Mouse (Mus musculus) lung, postnatal 0 days (tissue): ENCODE data around the gene Pbx2. TPM values are rescaled to one million over a fixed set of nuclear protein-coding genes. Genes with fewer than 3 reads are reported as not detected.

ENCODE experiments used
- ATAC-seq: fragments of 200-750 bp; cut with Nextera tagmentation; 2 replicates; pipeline ENCODE4 v1.8.0; 2017; ENCODE audit warnings: moderate library complexity
- DNase-seq: peaks from one replicate; pipeline ENCODE4 v3.0.0-alpha.2; 2016; ENCODE audit warnings: low spot score
- H3K27ac ChIP-seq: fragments of 300-500 bp; sonication (generic); 2 replicates; pipeline ENCODE4 v1.5.1; 2014; ENCODE audit warnings: antibody characterized with exemption, mild to moderate bottlenecking, low read length, mixed read lengths
- H3K27me3 ChIP-seq: fragments of 300-500 bp; sonication (generic); replicated peaks from 2 replicates; pipeline ENCODE4 v1.6.1; 2014; ENCODE audit warnings: low read length, mixed read lengths; ENCODE audit not compliant: insufficient read depth
- H3K36me3 ChIP-seq: fragments of 300-500 bp; sonication (generic); 2 replicates; pipeline ENCODE4 v1.6.1; 2014; ENCODE audit warnings: low read length, mixed read lengths; ENCODE audit not compliant: insufficient read depth
- H3K4me1 ChIP-seq: fragments of 300-500 bp; sonication (generic); 2 replicates; pipeline ENCODE4 v1.6.1; 2014; ENCODE audit warnings: antibody characterized with exemption, low read depth, low read length, mixed read lengths; ENCODE audit not compliant: insufficient read depth
- H3K4me2 ChIP-seq: fragments of 300-500 bp; sonication (generic); replicated peaks from 2 replicates; pipeline ENCODE4 v1.6.1; 2014; ENCODE audit warnings: low read depth, mild to moderate bottlenecking, low read length, moderate library complexity, mixed read lengths
- H3K4me3 ChIP-seq: fragments of 300-500 bp; sonication (generic); 2 replicates; pipeline ENCODE4 v1.5.1; 2014; ENCODE audit warnings: low read depth, low read length
- H3K9ac ChIP-seq: fragments of 300-500 bp; sonication (generic); replicated peaks from 2 replicates; pipeline ENCODE4 v1.6.1; 2014; ENCODE audit warnings: low read depth, mild to moderate bottlenecking
- H3K9me3 ChIP-seq: fragments of 300-500 bp; sonication (generic); 2 replicates; pipeline ENCODE4 v1.6.1; 2016; ENCODE audit warnings: low read length, mixed read lengths
- CTCF ChIP-seq: IDR thresholded peaks from 2 replicates; pipeline ENCODE4 v1.5.1; 2016; ENCODE audit warnings: antibody characterized with exemption, mild to moderate bottlenecking
- EP300 ChIP-seq: IDR thresholded peaks from 2 replicates; pipeline ENCODE4 v1.6.1; 2016; ENCODE audit warnings: antibody characterized with exemption, mild to moderate bottlenecking, control low read depth
- WGBS: fragments of 180-500 bp; shearing (Covaris S2); extraction: QIAGEN DNeasy Blood & Tissue Kit; methylation state at CpG from one replicate; pipeline ENCODE4 v1.1.7; 2014; 5-methylcytosine and 5-hydroxymethylcytosine counted together
- polyA plus RNA-seq: library from polyadenylated mRNA; unstranded; fragments of >200 nt; fragmentation: Nextera tagmentation; extraction: Ambion mirVana; gene quantifications from 2 replicates; pipeline ENCODE4 v1.2.1, GENCODE M21; 2015

The Pbx2 gene
- polyA plus RNA-seq, 1 experiment from 2014 or later, result 15.0 TPM

DNA sequence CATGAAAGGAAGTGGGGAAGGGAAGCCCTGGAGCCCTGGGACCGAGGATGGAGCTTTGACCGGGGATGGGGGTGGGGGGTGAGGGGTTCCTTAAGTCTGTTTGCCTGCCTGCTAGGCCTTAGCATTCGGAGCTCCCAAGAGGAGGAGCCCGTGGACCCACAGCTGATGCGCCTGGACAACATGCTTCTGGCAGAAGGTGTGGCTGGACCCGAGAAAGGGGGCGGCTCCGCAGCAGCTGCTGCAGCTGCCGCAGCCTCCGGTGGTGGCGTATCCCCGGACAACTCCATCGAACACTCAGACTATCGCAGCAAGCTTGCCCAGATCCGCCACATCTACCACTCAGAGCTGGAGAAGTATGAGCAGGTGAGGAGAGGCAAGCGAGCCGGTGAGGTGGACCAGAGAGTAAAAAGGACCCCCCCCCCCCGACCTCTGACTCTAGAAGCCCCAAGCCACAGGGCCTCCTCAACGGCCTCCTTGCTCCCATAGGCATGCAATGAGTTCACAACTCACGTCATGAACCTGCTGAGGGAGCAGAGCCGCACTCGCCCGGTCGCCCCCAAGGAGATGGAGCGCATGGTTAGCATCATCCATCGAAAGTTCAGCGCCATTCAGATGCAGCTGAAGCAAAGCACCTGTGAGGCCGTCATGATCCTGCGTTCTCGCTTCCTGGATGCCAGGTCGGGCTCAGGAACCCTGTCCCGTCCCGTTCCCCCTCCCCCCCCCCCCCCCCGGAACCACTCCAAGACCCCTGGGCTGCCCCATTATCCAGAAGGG, 2.9 kb downstream of the Pbx2 start:
- peak overlapping the region; percentile 96 for H3K4me2 ChIP-seq
- no peak for TF ChIP-seq EP300
- TF ChIP-seq CTCF, result peak; percentile 28
- H3K4me3 ChIP-seq, result peak overlapping the region; percentile 86
- ATAC-seq, result no peak
- H3K27ac ChIP-seq, result peak overlapping the region; percentile 97
- peaks cover 22% of the 10 kb centered on the region; the same call in 1 of the 2 replicates for H3K4me1 ChIP-seq
- H3K27me3 ChIP-seq, result no peaks in the 10 kb centered on the region
- peak; percentile 61 for DNase-seq
- peak overlapping the region; percentile 84 for H3K9ac ChIP-seq
- peaks cover 11% of the 10 kb centered on the region; the same call in 1 of the 2 replicates for H3K36me3 ChIP-seq
- no peaks in the 10 kb centered on the region for H3K9me3 ChIP-seq
- 46% methylated on average over 34 of the region's 34 CpGs for WGBS

DNA sequence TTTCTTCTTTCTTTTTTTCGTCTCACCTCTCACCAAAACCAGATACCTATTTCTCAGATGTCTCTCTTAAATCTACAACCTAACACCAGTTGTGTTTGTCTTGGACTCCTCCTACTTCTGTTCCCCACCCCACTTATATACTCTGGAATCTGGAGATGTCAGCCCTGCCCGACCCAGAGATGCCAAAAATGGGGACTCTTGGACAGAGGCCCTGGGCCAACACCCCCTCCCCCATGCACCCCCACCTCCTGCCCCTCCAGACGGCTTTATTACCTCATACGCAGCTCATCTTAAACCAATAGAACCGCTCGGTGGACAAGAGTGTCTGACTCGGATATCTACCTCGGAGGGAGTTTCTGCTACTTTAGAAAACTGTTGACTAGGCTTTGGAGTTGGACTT, 5.0 kb downstream of the Pbx2 start:
- TF ChIP-seq CTCF (no peak), EP300 (peak; percentile 63; the same call in 1 of the 2 replicates)
- ATAC-seq, result peak; percentile 45

DNA sequence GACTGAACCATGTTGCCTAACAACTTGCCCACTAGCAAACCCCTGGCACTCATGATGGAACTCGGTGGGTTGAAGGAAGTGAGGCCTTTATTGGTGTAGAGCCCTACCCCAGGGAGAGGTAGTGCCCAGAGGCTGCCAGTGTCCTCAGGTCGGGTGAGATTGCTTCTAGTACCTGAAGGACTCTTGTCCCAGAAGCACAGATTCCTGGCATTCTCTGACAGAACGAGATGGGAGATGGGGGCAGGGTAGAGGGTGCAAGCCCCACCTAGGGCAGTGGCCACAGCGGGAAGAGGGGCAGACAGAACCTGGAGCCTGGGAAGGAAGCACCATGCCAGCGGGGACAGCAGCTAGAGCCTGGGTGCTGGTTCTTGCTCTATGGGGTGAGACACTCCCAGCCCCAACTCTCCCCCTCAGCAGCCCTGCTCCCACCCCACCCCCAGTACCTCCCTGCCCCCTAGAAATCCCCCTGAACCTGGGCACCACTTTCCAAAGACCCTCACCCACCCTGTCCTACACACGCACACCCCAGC, 6.6 kb downstream of the Pbx2 start, which contains the start of gene Ager:
Gene Ager (plus strand): TSS at position 297 of the 530 bp plus-strand sequence.
- Histone ChIP-seq H3K9ac (peak within 1 kb of the TSS; percentile 56), H3K4me2 (peak within 1 kb of the TSS; percentile 54), H3K9me3 (no peaks in the 10 kb centered on the region), H3K4me1 (peaks cover 12% of the 10 kb centered on the region; the same call in 1 of the 2 replicates), H3K4me3 (peak within 1 kb of the TSS; percentile 40), H3K27me3 (no peaks in the 10 kb centered on the region), H3K36me3 (peaks cover 11% of the 10 kb centered on the region; the same call in 1 of the 2 replicates), H3K27ac (peak within 1 kb of the TSS; percentile 88)
- 10% methylated on average over 5 of the region's 6 CpGs for WGBS
- TF ChIP-seq EP300 (peak; percentile 95), CTCF (no peak)
- ATAC-seq (peak; percentile 84), DNase-seq (peak; percentile 92)

More for the DNA sequence above, 5.0 kb downstream of the Pbx2 start:
- Histone ChIP-seq H3K27ac (peak overlapping the region; percentile 88), H3K36me3 (peaks cover 11% of the 10 kb centered on the region; the same call in 1 of the 2 replicates), H3K4me1 (peaks cover 7% of the 10 kb centered on the region; the same call in 1 of the 2 replicates), H3K4me2 (peak overlapping the region; percentile 32; the same call in 1 of the 2 replicates), H3K9ac (no peak overlapping the region), H3K4me3 (no peak overlapping the region), H3K9me3 (no peaks in the 10 kb centered on the region), H3K27me3 (no peaks in the 10 kb centered on the region)
- WGBS, result 33% methylated on average over 8 of the region's 8 CpGs
- DNase-seq, result peak; percentile 78

DNA sequence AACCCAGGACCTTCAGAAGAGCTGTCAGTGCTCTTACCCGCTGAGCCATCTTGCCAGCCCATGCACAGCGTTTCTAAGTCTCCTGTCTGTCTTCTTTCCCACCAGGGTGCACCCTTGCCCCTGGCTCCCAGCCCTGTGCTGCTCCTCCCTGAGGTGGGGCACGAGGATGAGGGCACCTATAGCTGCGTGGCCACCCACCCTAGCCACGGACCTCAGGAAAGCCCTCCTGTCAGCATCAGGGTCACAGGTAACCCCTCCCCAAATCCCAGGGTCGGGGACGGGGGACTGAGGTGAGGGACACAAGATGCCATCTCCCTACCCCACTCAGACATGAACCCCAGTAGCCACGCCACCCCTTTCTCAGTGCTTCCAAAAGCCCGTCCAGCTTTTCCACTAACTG, 8.8 kb downstream of the Pbx2 start:
- peak overlapping the region; percentile 88; the same call in 1 of the 2 replicates for H3K27ac ChIP-seq
- peaks cover 21% of the 10 kb centered on the region for H3K4me1 ChIP-seq
- 74% methylated on average over 9 of the region's 9 CpGs for WGBS
- 0 out of 2 replicates have a peak, but pooled peaks cover 5% of the 10 kb centered on the region for H3K36me3 ChIP-seq
- no peaks in the 10 kb centered on the region for H3K9me3 ChIP-seq
- peak overlapping the region; percentile 40 for H3K4me3 ChIP-seq
- no peaks in the 10 kb centered on the region for H3K27me3 ChIP-seq
- peak overlapping the region; percentile 56 for H3K9ac ChIP-seq
- DNase-seq (no peak), ATAC-seq (no peak)
- H3K4me2 ChIP-seq, result peak overlapping the region; percentile 54
- TF ChIP-seq EP300 (no peak), CTCF (no peak)

DNA sequence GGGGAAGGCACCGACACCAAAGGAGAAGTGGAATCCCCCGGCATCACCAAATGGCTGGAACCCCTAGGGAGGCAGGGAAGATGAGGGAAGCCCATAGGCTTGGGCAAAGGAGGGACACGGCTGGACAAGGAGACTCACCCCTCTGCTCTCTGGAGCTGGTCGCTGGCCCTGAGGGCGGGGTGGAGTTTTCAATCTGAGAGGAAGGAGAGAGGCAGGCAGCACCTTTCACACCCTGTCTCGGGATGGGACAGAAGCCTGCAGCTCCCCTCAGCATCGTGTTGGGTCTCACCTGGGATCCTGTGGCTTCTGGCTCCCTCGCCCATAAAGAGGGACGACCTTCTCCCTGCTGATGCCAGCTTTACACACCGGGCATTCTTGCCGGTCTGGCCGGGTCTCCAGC, 10.7 kb downstream of the Pbx2 start:
- no peaks in the 10 kb centered on the region for H3K9me3 ChIP-seq
- ATAC-seq, result no peak
- H3K36me3 ChIP-seq, result no peaks in the 10 kb centered on the region
- TF ChIP-seq EP300, result no peak; the same call in 1 of the 2 replicates
- TF ChIP-seq CTCF, result no peak
- WGBS, result 57% methylated on average over 12 of the region's 12 CpGs
- no peak for DNase-seq
- H3K4me2 ChIP-seq, result peak overlapping the region; percentile 30; the same call in 1 of the 2 replicates
- H3K4me1 ChIP-seq, result peaks cover 20% of the 10 kb centered on the region
- H3K9ac ChIP-seq, result no peak overlapping the region
- H3K27me3 ChIP-seq, result no peaks in the 10 kb centered on the region
- H3K4me3 ChIP-seq, result no peak overlapping the region
- peak overlapping the region; percentile 66 for H3K27ac ChIP-seq

DNA sequence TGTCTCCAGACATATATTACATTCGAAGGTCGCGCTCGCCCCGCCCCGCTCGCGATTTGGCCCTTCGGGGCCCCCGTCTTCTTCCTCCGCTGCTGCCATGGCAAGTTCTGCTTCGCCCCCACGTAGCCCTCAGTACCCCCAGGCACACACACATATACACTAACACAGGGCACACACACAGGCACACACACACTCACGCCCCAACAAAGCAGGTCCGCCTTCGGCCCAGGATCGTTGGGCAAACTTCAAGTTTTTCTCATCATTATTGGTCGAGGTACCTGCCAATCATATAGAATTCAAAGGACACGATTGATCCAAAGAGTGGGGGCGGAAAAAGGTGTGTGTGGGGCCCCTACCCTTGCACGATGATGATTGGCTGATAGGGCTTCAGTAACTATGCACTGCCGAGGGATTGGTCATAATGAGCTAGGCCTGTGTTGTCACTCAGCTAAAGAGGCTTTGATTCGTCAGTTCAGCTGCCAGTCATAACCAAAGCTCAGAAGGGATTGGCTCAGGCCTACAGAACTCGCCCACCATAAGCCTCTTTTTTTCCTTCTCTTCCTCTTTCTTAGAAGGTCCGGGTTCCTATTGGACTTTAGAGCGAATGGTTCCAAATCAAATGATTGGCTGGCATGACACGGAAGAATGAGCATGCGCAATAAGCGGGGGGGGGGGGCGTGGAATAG, 12.5 kb downstream of the Pbx2 start, which contains the start of gene Rnf5:
Gene Rnf5 (minus strand): TSS at position 316 of the 686 bp plus-strand sequence.
- peak; percentile 91 for ATAC-seq
- Histone ChIP-seq H3K9ac (peak within 1 kb of the TSS; percentile 46), H3K4me3 (peak within 1 kb of the TSS; percentile 55), H3K36me3 (no peaks in the 10 kb centered on the region), H3K27ac (peak within 1 kb of the TSS; percentile 96), H3K4me2 (peak within 1 kb of the TSS; percentile 96), H3K9me3 (no peaks in the 10 kb centered on the region), H3K27me3 (no peaks in the 10 kb centered on the region), H3K4me1 (peaks cover 18% of the 10 kb centered on the region)
- under 1% methylated on average over 30 of the region's 30 CpGs for WGBS
- peak; percentile 100 for DNase-seq
- TF ChIP-seq EP300, result peak; percentile 94
- no peak for TF ChIP-seq CTCF
